Mouse (Mus musculus): ENCODE measurements around the gene Il17rc.

Gene Il17rc

DNA sequence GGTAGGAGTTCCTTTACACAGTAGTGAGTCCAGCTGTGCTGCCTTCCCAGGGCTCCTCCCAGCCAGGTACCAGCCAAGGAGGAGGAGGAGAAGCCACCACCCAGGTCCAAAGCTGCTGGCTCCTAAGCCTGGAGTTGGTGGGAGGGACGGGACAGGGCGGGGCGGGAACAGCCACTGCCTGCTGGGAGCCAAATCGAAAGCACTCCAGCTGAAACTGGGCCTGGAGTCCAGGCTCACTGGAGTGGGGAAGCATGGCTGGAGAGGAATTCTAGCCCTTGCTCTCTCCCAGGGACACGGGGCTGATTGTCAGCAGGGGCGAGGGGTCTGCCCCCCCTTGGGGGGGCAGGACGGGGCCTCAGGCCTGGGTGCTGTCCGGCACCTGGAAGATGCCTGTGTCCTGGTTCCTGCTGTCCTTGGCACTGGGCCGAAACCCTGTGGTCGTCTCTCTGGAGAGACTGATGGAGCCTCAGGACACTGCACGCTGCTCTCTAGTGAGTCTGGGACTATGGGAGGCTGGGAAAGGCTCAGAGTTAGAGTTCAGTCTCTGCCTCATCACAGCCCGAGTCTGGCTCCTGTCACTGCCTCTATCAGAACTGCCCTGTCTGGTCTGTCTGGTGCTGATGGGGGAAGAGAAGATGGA is at the start of gene Il17rc:
TSS of gene Il17rc (plus strand) at position 131 of the 640 bp plus-strand sequence.
- peak; percentile 41 for DNase-seq

DNA sequence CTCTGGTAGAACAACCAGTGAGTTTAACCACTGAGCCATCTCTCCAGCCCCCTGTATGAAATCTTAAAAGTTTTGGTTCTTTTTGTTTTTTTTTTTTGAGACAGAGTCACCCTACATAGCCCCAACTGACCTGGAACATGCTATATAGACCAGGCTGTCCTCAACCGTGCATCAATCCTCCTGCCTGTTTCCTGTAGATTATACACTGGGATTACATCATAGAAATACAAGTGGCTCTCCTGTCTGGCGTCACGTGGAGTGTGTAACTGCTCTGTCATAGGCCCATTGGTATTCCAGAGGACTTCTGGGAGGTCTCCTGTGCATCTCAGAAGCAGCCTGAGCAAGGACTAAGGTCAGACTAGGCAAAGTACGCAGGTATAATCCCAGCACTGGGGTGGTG is 48.2 kb upstream of the Il17rc start:
- DNase-seq: no peak

DNA sequence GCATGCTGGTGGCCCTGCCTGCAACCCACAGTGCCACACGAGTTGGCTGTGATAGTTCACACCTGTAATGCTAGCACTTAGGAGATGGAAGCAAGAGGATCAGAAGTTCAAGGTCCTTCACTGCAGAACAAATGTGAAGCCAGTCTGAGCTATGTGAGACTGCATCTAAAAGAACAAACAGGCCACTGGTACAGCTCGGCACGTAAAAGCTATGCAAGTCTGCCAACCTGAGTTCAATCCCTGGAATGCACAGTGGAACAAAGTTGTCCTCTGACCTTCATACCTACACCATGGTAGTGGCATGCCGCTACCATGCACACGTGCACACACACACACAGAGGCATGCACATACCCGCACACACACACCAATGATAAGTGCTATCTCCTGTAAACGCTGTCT is 47.0 kb upstream of the Il17rc start:
- DNase-seq: no peak

DNA sequence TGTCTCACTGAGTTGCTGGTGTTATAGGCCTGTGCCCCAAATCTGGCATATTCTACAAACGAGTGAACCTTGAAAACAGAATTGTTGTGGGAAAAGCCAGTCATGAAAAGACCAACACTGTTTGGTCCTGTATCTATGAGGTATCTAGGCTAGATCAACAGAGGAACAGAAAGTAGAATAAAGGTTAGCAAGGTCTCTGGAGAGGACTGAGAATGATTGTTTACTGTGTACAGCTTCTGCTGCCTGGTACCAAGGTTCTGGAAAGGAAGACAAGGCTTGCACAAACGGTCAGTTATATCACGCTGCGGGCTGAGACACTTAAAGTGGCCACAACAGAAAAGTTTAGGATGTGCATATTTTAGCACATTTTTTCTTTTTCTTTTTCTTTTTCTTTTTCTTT is 44.5 kb upstream of the Il17rc start:
- no peak for DNase-seq

DNA sequence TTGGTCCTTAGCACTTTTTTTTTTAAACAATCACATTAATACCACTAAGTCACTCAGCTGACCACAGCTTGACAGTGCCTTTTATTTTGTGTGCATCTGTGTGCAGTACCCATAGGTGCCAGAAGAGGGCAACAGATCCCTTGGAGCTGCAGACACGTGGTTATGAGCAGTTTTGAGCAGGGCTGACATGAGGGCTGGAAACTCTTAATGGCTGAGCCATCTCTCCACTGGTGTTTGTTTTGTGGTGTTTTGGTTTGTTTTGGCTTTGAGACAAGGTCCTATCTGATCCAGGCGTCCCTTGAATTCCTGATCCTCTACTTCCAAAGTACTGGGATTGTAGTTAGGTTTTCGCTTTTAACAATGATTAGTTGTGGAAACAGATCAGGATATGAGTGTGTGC is 43.8 kb upstream of the Il17rc start:
- no peak for DNase-seq

DNA sequence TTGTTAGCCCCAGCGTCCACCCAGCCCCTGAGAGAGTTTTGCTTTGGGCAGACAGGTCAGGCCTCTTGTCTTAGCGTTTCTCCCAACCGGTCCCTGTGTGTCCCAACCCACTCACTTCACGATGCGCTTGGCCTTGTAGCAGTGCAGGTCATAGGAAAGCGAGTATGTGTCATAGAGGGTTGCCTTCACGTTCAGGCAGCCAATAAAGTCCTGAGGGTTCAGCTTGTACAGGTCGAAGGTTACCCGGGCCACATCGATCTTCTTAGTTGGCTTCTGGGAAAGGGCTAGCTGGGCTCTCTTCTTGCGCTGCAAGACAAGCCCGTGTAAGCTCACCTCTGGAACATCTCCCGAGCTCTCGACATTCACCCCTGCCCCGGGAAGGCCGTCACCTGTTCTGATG is 43.2 kb upstream of the Il17rc start:
- DNase-seq: no peak

DNA sequence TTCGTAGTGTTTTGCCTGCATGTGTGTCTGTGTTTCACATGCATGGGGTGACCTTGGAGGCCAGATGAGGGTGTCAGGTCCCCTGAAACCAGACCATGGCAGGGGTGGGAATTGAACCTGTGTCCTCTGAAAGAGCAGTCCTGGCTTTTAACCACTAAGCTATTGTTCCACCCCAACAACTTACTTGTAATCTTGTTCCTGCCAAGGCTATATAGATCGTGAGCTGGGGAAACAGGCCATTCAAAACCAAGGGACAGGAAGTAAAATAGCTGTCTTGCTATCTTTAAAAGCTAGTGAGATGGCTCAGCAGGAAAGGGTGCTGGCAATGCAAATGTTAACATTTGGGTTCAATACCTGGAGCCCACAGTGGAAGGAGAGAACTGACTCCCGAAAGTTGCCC is 41.3 kb upstream of the Il17rc start:
- DNase-seq: no peak

DNA sequence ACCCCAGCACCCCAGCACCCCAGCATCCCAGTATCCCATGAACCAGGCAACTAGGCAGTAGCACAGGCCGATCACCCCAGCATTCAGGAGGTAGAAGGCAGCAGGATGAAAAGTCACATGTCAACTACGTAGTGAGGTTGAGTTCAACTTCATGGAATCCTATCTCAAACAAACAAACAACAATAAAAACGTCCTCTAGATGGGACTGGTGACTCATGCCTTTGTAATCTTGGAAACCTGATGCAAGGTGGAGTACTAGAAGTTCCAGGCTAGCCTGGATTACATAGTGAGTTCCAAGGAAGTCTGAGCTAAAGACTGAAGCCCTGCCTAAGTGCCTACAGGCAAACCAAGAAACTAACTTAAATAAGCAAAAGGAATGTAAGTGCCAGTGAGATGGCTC is 40.4 kb upstream of the Il17rc start:
- DNase-seq: no peak

DNA sequence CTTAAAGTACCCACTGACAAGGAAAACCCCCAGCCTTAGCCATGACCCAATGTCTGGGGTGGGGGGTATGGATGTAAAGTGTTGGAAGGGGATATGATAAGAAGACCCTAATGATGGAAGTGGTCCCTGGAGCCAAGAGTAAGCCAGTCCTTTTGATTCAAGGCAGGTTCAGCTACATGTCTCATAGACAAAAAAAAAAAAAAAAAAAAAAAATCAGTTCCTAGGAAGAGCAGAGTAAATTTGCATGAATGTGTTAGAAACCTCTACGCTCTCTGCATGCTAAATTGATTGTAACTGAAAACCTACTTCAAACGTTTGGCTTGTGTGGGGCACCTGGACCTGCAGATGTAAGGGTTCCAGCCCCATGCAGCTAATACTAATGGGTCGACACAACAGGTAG is 39.4 kb upstream of the Il17rc start:
- DNase-seq: no peak

DNA sequence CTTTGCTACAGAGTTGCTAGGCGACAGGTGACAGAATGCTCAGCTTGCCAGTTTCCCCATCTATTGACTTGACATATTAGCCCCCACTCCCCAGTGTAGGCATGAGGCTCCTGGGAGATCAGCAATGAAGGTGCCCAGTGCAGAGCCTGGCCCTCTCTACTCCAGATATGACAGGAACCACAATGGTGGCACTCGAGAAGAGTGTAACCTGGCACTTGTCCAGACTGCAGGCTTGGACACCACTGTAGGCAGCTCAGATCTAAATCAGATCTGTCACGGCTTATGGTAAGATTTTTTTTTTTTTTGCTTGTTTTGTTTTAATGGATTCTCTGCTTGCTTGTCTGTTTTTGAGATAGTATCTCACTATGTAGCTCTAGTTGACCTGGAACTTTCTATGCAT is 37.6 kb upstream of the Il17rc start:
- DNase-seq: no peak

DNA sequence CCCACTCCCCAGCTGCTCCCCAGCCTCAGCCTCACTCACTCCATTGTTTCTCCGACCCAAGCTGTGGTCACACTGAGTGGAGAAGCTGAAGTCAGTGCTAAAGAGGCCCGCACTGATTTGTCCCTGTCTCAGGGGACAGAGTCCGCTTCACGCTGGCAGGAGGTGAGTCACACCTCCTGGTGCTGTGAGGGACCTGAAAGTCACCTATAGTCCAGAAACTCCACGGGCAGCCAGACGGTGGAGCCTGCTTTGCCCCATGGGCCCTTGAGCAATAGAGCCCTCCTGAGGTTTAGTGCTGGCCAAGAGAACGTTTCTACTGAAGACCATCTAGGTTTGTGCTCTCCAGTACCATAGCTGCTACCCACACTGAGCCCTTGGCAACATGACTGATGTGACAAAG is 36.5 kb upstream of the Il17rc start:
- no peak for DNase-seq

DNA sequence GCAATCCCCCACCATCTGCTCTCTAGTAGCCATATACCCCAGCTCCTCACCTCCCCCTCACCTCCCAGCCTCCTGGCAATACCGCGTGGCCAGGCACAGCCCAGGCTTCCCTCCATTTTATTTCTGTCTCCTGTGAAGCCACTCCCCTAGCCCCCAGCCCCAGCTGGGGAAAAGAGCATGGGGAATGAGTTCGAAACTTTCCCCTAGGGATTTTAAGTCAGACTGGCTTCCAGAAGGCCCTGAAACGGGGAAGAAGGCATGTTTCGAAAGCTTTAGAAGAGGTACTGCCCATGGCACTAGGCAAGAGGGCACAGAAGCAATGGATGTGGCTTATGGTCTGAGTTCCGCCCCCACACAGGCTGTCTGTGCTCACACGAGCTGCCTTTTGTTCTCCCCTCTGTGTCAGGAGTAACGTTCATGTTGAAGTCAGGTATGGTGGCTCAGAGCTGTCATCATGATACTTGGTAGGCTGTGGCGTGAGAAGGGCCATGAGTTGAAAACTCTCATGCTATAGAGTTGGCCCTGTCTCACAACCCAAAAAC is 35.5 kb upstream of the Il17rc start, which contains the start of gene Cidec:
TSS of gene Cidec (minus strand) at position 97 of the 542 bp plus-strand sequence.
- DNase-seq: no peak

DNA sequence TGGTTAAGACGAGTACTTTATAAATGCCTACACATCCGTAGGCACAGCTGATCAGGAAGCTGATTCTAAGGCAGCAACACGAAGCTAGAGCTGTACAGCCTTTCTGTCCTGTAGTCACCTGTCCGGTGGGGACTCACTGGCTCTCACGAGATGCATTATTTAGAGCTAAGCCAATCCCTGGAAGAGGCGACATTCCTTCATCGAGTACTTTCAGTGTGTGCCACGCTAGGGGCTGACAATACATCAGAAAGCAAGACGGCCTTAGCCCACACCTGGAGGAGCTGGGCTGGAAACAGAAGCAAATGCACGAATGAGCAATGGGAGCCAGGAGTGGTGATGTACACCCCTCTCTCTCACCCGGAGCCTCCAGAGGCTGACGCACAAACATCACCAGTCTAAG is 34.1 kb upstream of the Il17rc start:
- DNase-seq: no peak

DNA sequence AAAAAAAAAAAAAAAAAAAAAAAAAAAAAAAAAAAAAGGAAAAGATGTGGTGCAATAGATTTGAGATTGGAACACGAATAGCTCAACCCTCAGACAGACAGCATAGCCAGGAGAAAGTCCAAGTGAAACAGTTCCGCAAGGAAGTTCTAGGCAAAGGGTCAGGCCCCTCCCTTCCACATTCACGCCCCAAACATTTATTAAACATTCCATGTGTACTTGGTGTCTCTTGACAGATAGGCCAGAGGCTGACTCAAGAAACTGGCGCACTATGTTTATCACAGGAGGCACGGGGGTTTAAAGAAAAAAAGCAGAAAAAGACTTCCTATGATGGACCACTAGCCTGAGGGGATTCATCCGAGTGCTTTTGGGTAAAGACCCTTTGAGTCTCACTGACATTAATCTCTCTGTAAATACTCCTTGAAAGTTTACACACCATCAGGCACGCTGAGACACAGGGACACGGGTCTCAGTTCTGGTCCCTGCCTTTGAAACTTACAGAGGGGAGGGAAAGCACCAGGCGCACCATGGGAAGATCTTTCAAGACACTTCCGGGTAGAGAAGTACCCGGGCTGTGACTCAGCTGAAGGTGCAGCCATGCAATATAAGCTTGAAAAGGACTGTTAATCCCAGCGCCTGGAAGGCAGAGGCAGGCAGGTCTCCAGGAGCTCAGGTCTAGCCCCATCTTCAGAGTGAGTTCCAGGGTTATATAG is 32.4 kb upstream of the Il17rc start:
- no peak for DNase-seq

DNA sequence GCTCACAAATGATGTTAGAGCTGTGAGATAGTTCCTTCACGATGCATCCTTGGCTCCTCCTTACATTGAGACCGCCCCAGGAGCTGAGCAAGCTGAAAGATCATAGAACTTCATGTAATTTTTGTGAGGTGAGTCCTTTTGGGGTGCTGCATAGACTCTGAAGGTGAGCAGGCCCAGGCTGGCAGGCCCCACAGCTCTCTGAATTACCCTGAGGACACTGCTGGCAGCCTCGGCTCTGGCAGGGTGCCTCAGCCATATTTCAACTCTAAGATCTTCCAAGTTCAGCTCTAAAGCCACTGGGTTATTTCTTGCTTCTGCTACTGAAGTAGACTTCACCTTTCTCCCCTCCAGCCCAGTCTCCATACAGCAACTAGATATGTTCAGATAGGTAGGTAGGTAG is 30.5 kb upstream of the Il17rc start:
- no peak for DNase-seq

DNA sequence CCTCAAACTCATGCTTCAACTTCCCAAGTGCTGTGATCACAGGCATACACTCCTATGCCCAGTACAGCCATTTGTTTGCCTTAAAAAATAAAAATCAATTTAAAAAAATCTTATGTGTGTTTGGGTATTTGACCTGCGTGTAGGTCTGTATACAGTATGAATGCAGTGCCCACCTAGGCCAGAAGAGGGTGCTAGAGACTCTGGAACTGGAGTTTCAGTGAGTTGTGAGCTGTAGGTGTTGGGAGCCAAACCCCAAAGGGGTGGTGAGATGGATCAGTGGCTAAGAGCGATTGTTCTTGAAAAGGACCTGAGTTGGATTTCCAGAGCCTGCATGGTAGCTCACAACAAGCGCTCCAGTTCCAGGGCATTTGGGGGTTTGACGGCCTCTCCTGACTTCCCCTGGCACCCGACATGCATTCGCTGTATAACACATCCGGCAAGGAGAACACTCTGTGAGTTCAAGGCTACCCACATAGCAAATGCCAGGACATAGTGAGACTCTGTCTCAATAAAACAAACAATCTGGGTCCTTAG is 30.0 kb upstream of the Il17rc start:
- DNase-seq: peak; percentile 77

DNA sequence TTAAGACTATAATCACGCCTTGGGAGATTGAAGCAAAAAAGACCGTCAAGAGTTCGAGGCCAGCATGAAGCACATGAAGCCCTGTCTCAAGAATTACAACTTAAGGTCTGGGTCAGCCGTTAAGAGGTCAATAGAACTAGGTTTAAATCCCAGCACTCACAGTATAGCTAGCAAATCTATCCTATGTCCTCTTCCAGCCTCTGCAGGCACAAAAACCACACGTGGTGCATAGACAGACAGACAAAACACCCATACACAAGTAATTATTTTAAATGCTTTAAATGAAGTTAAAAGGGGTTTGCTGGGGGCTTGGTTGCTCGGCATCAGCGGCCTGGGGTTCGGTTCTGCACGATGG is 29.2 kb upstream of the Il17rc start:
- no peak for DNase-seq

DNA sequence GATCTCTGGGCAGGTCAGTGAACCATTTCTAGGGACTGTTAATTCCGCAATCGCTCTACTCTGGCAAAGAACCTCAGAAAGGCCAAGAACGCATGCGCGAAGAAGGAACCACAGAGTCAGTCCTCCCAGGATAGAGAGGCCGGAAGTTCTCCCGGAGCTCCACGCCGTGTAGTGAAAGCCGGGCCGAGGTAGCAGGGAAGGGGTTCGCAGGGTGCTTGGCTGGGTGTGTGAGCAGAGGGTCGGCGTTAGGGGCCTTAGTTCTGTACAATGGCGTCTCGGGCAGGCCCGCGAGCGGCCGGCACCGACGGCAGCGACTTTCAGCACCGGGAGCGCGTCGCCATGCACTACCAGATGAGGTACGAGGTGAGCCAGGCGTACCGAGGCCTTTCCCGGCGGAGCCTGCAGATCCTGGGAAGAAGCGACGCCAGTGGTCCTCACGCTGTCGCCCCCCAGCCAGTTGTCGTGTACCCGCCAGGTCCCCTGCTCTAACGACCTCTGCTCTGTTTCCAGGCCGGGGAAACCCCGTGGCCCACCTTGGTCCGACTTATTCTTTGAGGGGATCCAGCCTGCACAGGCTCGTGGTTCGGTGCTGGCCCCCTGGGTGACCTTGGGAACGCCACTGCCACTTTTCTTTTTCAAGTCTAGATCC is 28.7 kb upstream of the Il17rc start, which contains the start of gene Jagn1:
TSS of gene Jagn1 (plus strand) at position 128 of the 649 bp plus-strand sequence.
- DNase-seq: peak; percentile 91

DNA sequence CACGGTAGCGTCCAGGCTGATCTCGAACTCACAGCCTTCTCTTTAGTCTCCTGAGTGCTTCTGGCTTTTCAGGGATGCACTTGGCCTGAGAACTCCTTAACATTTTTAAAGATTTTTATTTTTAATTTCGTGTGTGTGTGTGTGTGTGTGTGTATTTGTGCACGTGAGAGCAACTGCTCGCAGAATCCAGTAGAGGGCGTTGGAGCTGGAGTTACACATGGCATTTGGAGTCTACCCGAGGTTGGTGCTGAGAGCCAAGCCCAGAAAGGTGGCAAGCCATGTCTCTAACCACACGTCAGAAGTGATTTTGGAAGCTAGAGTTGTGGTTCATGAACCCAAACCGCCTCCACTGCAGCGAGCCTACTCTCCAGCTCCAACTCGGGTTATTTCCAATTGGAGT is 28.1 kb upstream of the Il17rc start:
- no peak for DNase-seq

DNA sequence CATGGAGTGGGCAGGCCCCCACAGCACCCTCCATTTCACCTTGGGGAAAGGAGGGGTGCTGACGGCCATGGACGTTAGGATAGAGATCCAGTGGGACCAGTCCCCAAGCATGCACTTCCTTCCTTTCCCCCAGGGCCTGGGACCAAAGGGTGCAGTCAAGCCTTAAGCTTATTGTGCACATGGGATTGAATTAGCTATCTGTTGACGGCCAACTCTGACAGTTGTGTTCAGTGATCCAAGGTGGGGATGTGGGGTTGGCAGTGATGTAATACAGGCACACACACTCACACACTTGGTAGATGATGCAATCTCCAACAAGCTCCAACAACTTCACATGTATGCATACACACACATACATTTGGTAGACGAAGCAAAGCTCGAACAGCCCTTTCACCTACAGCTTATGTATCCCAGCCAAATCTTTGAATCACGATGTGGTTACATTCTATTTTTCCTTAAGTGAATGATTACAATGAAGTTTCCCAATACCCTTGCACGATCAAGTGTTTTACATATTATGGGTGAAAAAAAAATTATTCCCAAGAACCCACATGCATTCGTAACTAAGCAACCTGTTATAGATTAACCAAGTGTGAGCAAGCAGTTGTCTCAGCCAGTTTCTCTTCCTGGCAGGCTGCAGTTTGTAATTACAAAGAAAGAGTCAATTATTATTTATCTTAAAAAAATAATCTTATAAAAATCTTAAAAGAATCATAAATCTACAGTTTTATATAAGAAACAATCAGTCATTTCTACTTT is 26.8 kb upstream of the Il17rc start:
- DNase-seq: no peak

DNA sequence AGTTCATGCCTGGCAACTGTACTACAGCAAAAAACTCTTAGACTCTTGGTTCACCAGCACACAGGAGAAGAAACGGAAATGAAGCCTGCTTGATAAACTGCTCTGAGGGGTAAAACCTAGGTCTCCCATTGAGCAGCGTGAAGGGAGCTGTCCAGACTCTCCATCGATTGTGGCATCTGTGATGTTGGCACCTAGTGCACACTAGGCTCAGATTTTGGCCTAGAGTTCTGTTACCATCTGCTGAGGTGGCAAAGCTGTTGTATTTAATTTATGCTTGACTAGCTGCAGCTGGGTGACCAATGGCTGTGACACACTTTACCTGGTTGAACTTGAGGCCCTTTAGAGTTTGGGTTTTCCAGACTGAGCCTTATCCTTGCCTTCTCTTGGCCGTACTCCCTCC is 23.6 kb upstream of the Il17rc start:
- peak; percentile 56 for DNase-seq

DNA sequence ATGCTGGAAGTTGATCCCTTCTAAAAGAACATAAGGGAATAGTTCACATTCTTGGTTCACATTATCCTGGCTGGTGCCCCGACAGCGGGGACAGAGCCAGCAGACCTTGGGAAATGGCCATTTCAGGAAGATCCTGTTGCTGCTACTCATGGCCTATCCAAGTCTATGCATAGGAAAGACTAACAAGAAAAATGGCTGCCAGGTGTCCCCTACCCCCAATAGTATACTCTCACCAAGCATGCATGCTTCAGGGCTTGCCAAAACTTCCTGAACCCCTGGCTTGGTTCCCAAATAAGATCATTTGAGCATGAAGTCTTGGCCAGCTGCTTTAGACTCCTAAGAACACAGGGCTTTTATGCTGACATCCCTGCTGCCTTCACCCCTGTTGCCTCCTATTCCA is 19.4 kb upstream of the Il17rc start:
- no peak for DNase-seq

DNA sequence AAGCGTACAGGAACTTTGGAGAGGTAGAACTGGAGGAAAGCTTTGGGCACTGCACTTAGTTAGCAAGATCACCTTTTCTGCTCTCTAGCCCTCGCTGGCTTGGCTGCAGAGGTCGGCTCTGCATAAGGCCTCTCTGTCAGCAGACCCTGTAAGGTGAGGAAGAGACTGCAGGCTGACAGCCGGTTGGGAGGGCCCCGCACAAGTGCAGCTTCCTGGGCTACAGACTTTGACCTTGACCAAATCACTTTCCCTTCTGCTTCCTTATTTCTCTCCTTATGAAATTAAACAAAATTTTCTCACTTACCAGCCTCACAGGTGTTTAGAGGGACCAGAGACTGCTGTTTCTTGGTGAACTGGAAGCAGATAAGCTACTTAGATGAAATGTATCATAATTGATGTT is 16.2 kb upstream of the Il17rc start:
- no peak for DNase-seq
